Mouse (Mus musculus): Measurements from ENCODE around the gene Mospd3. TPM values are rescaled to one million over a fixed set of nuclear protein-coding genes. Genes with fewer than 3 reads are reported as not detected.

The Mospd3 gene
- polyA plus RNA-seq, 1 experiment from 2014 or later, result 72.3 TPM

Other genes starting within 250 kb of the Mospd3 start
- gene Zan, start 124.0 kb downstream of the Mospd3 start, polyA plus RNA-seq (2018), result 0.01 to 0.05 TPM in 2 of 3 replicates, not detected in the other
- 7.6 to 26.0 TPM (median 19.4 TPM) in 3 replicates for gene Pop7, start 98.5 kb downstream of the Mospd3 start, polyA plus RNA-seq (2018)
- 8.7 to 17.9 TPM (median 11.5 TPM) in 3 replicates for gene Gigyf1, start 82.5 kb downstream of the Mospd3 start, polyA plus RNA-seq (2018)
- gene Epo, start 67.8 kb downstream of the Mospd3 start, polyA plus RNA-seq (2018), result not detected in 3 replicates
- 139 to 347 TPM (median 316 TPM) in 3 replicates for gene Gnb2, start 67.5 kb downstream of the Mospd3 start, polyA plus RNA-seq (2018)
- not detected in 3 replicates for gene Actl6b, start 47.5 kb downstream of the Mospd3 start, polyA plus RNA-seq (2018)
- gene Tfr2, start 31.2 kb downstream of the Mospd3 start, polyA plus RNA-seq (2018), result 0.14 to 0.17 TPM in 2 of 3 replicates, not detected in the other
- gene Pcolce, start 12.7 kb upstream of the Mospd3 start, polyA plus RNA-seq (2018), result 0.41 to 0.44 TPM in 2 of 3 replicates, not detected in the other
- 0.09 TPM in 1 of 3 replicates, not detected in the others for gene Fbxo24, start 27.9 kb upstream of the Mospd3 start, polyA plus RNA-seq (2018)
- gene Lrch4, start 28.1 kb upstream of the Mospd3 start, polyA plus RNA-seq (2018), result 51.6 to 108 TPM (median 60.3 TPM) in 3 replicates
- gene Gm20605, start 28.1 kb upstream of the Mospd3 start, polyA plus RNA-seq (2018), result 4.9 to 17.8 TPM (median 5.5 TPM) in 3 replicates
- 5.2 to 25.3 TPM (median 10.5 TPM) in 3 replicates for gene Sap25, start 40.3 kb upstream of the Mospd3 start, polyA plus RNA-seq (2018)
- gene Irs3, start 44.7 kb upstream of the Mospd3 start, polyA plus RNA-seq (2018), result 0.09 TPM in 1 of 3 replicates, not detected in the others
- 12.1 to 28.4 TPM (median 17.8 TPM) in 3 replicates for gene Agfg2, start 83.7 kb upstream of the Mospd3 start, polyA plus RNA-seq (2018)
- gene Nyap1, start 140.5 kb upstream of the Mospd3 start, polyA plus RNA-seq (2018), result 0.07 to 0.23 TPM (median 0.21 TPM) in 3 replicates
- 84.4 to 112 TPM (median 101 TPM) in 3 replicates for gene Tsc22d4, start 144.7 kb upstream of the Mospd3 start, polyA plus RNA-seq (2018)
- 2.7 to 25.9 TPM (median 20.7 TPM) in 3 replicates for gene Ppp1r35, start 177.8 kb upstream of the Mospd3 start, polyA plus RNA-seq (2018)
- 23.9 to 28.3 TPM (median 26.6 TPM) in 3 replicates for gene Mepce, start 186.6 kb upstream of the Mospd3 start, polyA plus RNA-seq (2018)
- 1.8 to 4.1 TPM (median 2.8 TPM) in 3 replicates for gene Zcwpw1, start 186.7 kb upstream of the Mospd3 start, polyA plus RNA-seq (2018)
- 5.9 to 17.4 TPM (median 7.6 TPM) in 3 replicates for gene Pilra, start 235.2 kb upstream of the Mospd3 start, polyA plus RNA-seq (2018)